Mouse (Mus musculus) midbrain, embryonic 14.5 days (tissue): ENCODE measurements at regions not wholly inside any gene's neighbourhood (a gene's known extent, or its start where the extent isn't known, plus 50 kb on each side); places are given as distances from the start of the nearest gene placed in this dataset.

Experiments
- ATAC-seq: fragments of 200-750 bp; cut with Nextera tagmentation; 2 replicates; pipeline ENCODE4 v1.8.0; 2017; ENCODE audit warnings: moderate number of reproducible peaks, moderate library complexity; ENCODE audit not compliant: low FRiP score, low TSS enrichment
- DNase-seq: peaks from one replicate; pipeline ENCODE4 v3.0.0-alpha.2; 2015
- H3K27ac ChIP-seq: fragments of 300-500 bp; sonication (generic); replicated peaks from 2 replicates; pipeline ENCODE4 v1.5.1; 2014; ENCODE audit warnings: mild to moderate bottlenecking, low read depth, low read length, moderate library complexity
- H3K27me3 ChIP-seq: fragments of 300-500 bp; sonication (generic); 2 replicates; pipeline ENCODE4 v1.6.1; 2014; ENCODE audit warnings: low read length, control low read depth, mixed read lengths; ENCODE audit not compliant: control insufficient read depth, insufficient read depth
- H3K36me3 ChIP-seq: fragments of 300-500 bp; sonication (generic); 2 replicates; pipeline ENCODE4 v1.6.1; 2014; ENCODE audit warnings: low read length, control low read depth; ENCODE audit not compliant: control insufficient read depth, insufficient read depth
- H3K4me1 ChIP-seq: fragments of 300-500 bp; sonication (generic); 2 replicates; pipeline ENCODE4 v1.6.1; 2014; ENCODE audit warnings: mild to moderate bottlenecking, antibody characterized with exemption, low read length, control low read depth; ENCODE audit not compliant: control insufficient read depth, insufficient read depth
- H3K4me2 ChIP-seq: fragments of 300-500 bp; sonication (generic); 2 replicates; pipeline ENCODE4 v1.6.1; 2014; ENCODE audit warnings: mild to moderate bottlenecking, low read length, moderate library complexity
- H3K4me3 ChIP-seq: fragments of 300-500 bp; sonication (generic); replicated peaks from 2 replicates; pipeline ENCODE4 v1.5.1; 2014; ENCODE audit warnings: low read depth, low read length
- H3K9ac ChIP-seq: fragments of 300-500 bp; sonication (generic); replicated peaks from 2 replicates; pipeline ENCODE4 v1.6.1; 2014; ENCODE audit warnings: mild to moderate bottlenecking, low read length, moderate library complexity
- H3K9me3 ChIP-seq: fragments of 300-500 bp; sonication (generic); 2 replicates; pipeline ENCODE4 v1.6.1; 2016; ENCODE audit warnings: low read length, control low read depth, mixed read lengths; ENCODE audit not compliant: control insufficient read depth
- WGBS: fragments of 180-500 bp; shearing (Covaris S2); extraction: QIAGEN DNeasy Blood & Tissue Kit; methylation state at CpG from one replicate; pipeline ENCODE4 v1.1.7; 2014; 5-methylcytosine and 5-hydroxymethylcytosine counted together

- 0 out of 2 replicates have a peak, but pooled peaks cover 4% of the 10 kb centered on the region for H3K4me1 ChIP-seq
- H3K9ac ChIP-seq: no peak overlapping the region
- no peak for DNase-seq
- no peak overlapping the region for H3K4me2 ChIP-seq
- ATAC-seq: no peak
- H3K27ac ChIP-seq: no peak overlapping the region
- H3K27me3 ChIP-seq: no peaks in the 10 kb centered on the region
- no peaks in the 10 kb centered on the region for H3K9me3 ChIP-seq
- H3K4me3 ChIP-seq: no peak overlapping the region
- no peaks in the 10 kb centered on the region for H3K36me3 ChIP-seq
- 45% methylated on average over 3 of the region's 3 CpGs for WGBS
Observed at GRCm38 (mm10) chr9:63809901-63810587, 52.2 kb upstream of the Smad3 start.
